Mouse (Mus musculus) intestine, postnatal 0 days (tissue): Measurements from ENCODE around the gene Serpinf2. TPM values are rescaled to one million over a fixed set of nuclear protein-coding genes. Genes with fewer than 3 reads are reported as not detected.

Experiments
- ATAC-seq: fragments of 200-750 bp; cut with Nextera tagmentation; 2 replicates; pipeline ENCODE4 v1.8.0; 2017; ENCODE audit warnings: mild to moderate bottlenecking, moderate TSS enrichment, moderate library complexity
- H3K27ac ChIP-seq: fragments of 300-500 bp; sonication (generic); 2 replicates; pipeline ENCODE4 v1.5.1; 2014; ENCODE audit warnings: mild to moderate bottlenecking, low read depth, low read length, moderate library complexity
- H3K27me3 ChIP-seq: fragments of 300-500 bp; sonication (generic); replicated peaks from 2 replicates; pipeline ENCODE4 v1.6.1; 2014; ENCODE audit warnings: low read length, mixed read lengths; ENCODE audit not compliant: control insufficient read depth, insufficient read depth
- H3K36me3 ChIP-seq: fragments of 300-500 bp; sonication (generic); 2 replicates; pipeline ENCODE4 v1.6.1; 2014; ENCODE audit warnings: mild to moderate bottlenecking, moderate library complexity; ENCODE audit not compliant: control insufficient read depth, insufficient read depth
- H3K4me1 ChIP-seq: fragments of 300-500 bp; sonication (generic); replicated peaks from 2 replicates; pipeline ENCODE4 v1.6.1; 2014; ENCODE audit warnings: antibody characterized with exemption, low read length, mixed read lengths; ENCODE audit not compliant: control insufficient read depth, insufficient read depth
- H3K4me2 ChIP-seq: fragments of 300-500 bp; sonication (generic); replicated peaks from 2 replicates; pipeline ENCODE4 v1.6.1; 2014; ENCODE audit warnings: low read depth, mild to moderate bottlenecking, moderate library complexity
- H3K4me3 ChIP-seq: fragments of 300-500 bp; sonication (generic); 2 replicates; pipeline ENCODE4 v1.5.1; 2014; ENCODE audit warnings: low read depth, low read length
- H3K9ac ChIP-seq: fragments of 300-500 bp; sonication (generic); 2 replicates; pipeline ENCODE4 v1.6.1; 2014; ENCODE audit warnings: mild to moderate bottlenecking, low read depth, low read length
- H3K9me3 ChIP-seq: fragments of 300-500 bp; sonication (generic); 2 replicates; pipeline ENCODE4 v1.6.1; 2016; ENCODE audit warnings: mixed run types; ENCODE audit not compliant: control insufficient read depth
- CTCF ChIP-seq: sonication (generic); IDR thresholded peaks from 2 replicates; pipeline ENCODE4 v1.5.1; 2016; ENCODE audit warnings: low read depth, mild to moderate bottlenecking, control low read depth, antibody characterized with exemption, moderate library complexity
- whole genome bisulfite sequencing: fragments of 180-500 bp; shearing (Covaris S2); extraction: QIAGEN DNeasy Blood & Tissue Kit; methylation state at CpG from one replicate; pipeline ENCODE4 v1.1.7; 2014; 5-methylcytosine and 5-hydroxymethylcytosine counted together
- polyA plus RNA-seq: library from polyadenylated mRNA; unstranded; fragments of >200 nt; fragmentation: Nextera tagmentation; extraction: Ambion mirVana; gene quantifications from 2 replicates; pipeline ENCODE4 v1.2.1, GENCODE M21; 2015

Serpinf2 gene
- polyA plus RNA-seq: 2.7 and 4.0 TPM in 2 replicates

GRCm38 (mm10) chr11:75439363-75439762 lies at the start of gene Serpinf2:
Gene Serpinf2, minus strand, starts transcription at chr11:75439591.
- TF ChIP-seq CTCF: no peak
- Histone ChIP-seq H3K27ac (no peak within 1 kb of the TSS), H3K4me2 (0 out of 2 replicates have a peak within 1 kb of the TSS, but pooled peaks have one; percentile 2), H3K9me3 (no peaks in the 10 kb centered on the region), H3K36me3 (peaks cover 30% of the 10 kb centered on the region), H3K4me3 (no peak within 1 kb of the TSS), H3K4me1 (no peaks in the 10 kb centered on the region), H3K27me3 (no peaks in the 10 kb centered on the region), H3K9ac (no peak within 1 kb of the TSS)
- no peak for ATAC-seq
- WGBS: 45% methylated on average over 6 of the region's 6 CpGs

GRCm38 (mm10) chr11:75487496-75487895 lies 48.1 kb upstream of the Serpinf2 start:
- peak overlapping the region; percentile 92 for H3K9ac ChIP-seq
- no peaks in the 10 kb centered on the region for H3K4me1 ChIP-seq
- no peak for ATAC-seq
- H3K9me3 ChIP-seq: no peaks in the 10 kb centered on the region
- H3K36me3 ChIP-seq: peaks cover 31% of the 10 kb centered on the region
- no peak overlapping the region for H3K27ac ChIP-seq
- H3K27me3 ChIP-seq: no peaks in the 10 kb centered on the region
- peak overlapping the region; percentile 91 for H3K4me3 ChIP-seq
- no peak for TF ChIP-seq CTCF
- H3K4me2 ChIP-seq: peak overlapping the region; percentile 69
- WGBS: 28% methylated on average over 6 of the region's 6 CpGs

GRCm38 (mm10) chr11:75486601-75487285 lies 47.4 kb upstream of the Serpinf2 start, which contains the start of gene Prpf8:
Gene Prpf8, plus strand, starts transcription at chr11:75486816.
- peak; percentile 99 for ATAC-seq
- TF ChIP-seq CTCF: no peak
- Histone ChIP-seq H3K9ac (peak within 1 kb of the TSS; percentile 92), H3K36me3 (peaks cover 24% of the 10 kb centered on the region), H3K27ac (peak within 1 kb of the TSS; percentile 75), H3K4me3 (peak within 1 kb of the TSS; percentile 91), H3K4me2 (peak within 1 kb of the TSS; percentile 69), H3K4me1 (no peaks in the 10 kb centered on the region), H3K27me3 (no peaks in the 10 kb centered on the region), H3K9me3 (no peaks in the 10 kb centered on the region)
- 0% methylated on average over 52 of the region's 52 CpGs for WGBS

GRCm38 (mm10) chr11:75486192-75486591 lies 46.8 kb upstream of the Serpinf2 start:
- H3K4me3 ChIP-seq: no peak overlapping the region
- no peaks in the 10 kb centered on the region for H3K4me1 ChIP-seq
- no peak overlapping the region for H3K9ac ChIP-seq
- peak overlapping the region; percentile 50; the same call in 1 of the 2 replicates for H3K4me2 ChIP-seq
- 17% methylated on average over 3 of the region's 3 CpGs for WGBS
- H3K9me3 ChIP-seq: no peaks in the 10 kb centered on the region
- TF ChIP-seq CTCF: no peak
- peaks cover 18% of the 10 kb centered on the region for H3K36me3 ChIP-seq
- peak; percentile 11 for ATAC-seq
- no peak overlapping the region for H3K27ac ChIP-seq
- no peaks in the 10 kb centered on the region for H3K27me3 ChIP-seq

- H3K27ac ChIP-seq: no peak overlapping the region
- no peak for TF ChIP-seq CTCF
- H3K4me2 ChIP-seq: no peak overlapping the region
- H3K9me3 ChIP-seq: no peaks in the 10 kb centered on the region
- no peak overlapping the region for H3K4me3 ChIP-seq
- no peaks in the 10 kb centered on the region for H3K36me3 ChIP-seq
- H3K4me1 ChIP-seq: no peaks in the 10 kb centered on the region; the same call in 1 of the 2 replicates
- 68% methylated on average over 7 of the region's 7 CpGs for WGBS
- H3K27me3 ChIP-seq: no peaks in the 10 kb centered on the region
- H3K9ac ChIP-seq: no peak overlapping the region
- ATAC-seq: no peak
Observed at GRCm38 (mm10) chr11:75473376-75473775, 34.0 kb upstream of the Serpinf2 start.

GRCm38 (mm10) chr11:75472469-75473081 lies 33.2 kb upstream of the Serpinf2 start:
- TF ChIP-seq CTCF: no peak
- Histone ChIP-seq H3K9ac (no peak overlapping the region), H3K36me3 (no peaks in the 10 kb centered on the region), H3K4me3 (no peak overlapping the region), H3K4me2 (no peak overlapping the region), H3K27ac (no peak overlapping the region), H3K9me3 (no peaks in the 10 kb centered on the region), H3K4me1 (peaks cover 6% of the 10 kb centered on the region; the same call in 1 of the 2 replicates), H3K27me3 (no peaks in the 10 kb centered on the region)
- WGBS: 65% methylated on average over 11 of the region's 11 CpGs
- ATAC-seq: no peak
